Mouse (Mus musculus) liver, embryonic 14.5 days (tissue): ENCODE measurements at regions not wholly inside any gene's neighbourhood (a gene's known extent, or its start where the extent isn't known, plus 50 kb on each side); places are given as distances from the start of the nearest gene placed in this dataset.

Experiments used
- CTCF ChIP-seq: IDR thresholded peaks from 2 replicates; pipeline ENCODE4 v1.5.1; 2016; ENCODE audit warnings: antibody characterized with exemption, low read depth, control low read depth
- EP300 ChIP-seq: IDR thresholded peaks from 2 replicates; pipeline ENCODE4 v1.6.1; 2016; ENCODE audit warnings: antibody characterized with exemption, low read depth

DNA sequence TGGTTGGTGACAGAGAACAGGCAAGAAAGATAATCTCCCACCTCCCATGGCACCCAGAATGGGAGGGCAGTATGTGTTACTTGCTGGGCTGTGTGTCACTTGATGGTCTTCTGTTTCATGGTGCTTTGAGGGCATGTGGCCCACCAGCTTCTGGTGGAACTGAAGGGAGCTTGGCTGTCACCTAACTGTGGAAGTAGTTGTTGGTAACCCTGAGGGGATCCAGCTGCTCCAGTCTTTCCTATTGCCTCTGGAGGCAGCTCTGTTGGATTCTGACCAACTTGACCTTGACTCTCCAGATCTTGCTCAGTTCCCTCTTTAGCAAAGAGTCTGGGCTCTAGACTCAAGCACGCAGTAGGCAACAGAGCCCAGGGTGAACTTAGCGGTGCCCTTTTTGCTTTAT lies 162.2 kb downstream of the Nmur2 start:
- TF ChIP-seq EP300 (no peak), CTCF (no peak)
